Mouse (Mus musculus): ENCODE measurements at regions not wholly inside any gene's neighbourhood (a gene's known extent, or its start where the extent isn't known, plus 50 kb on each side); places are given as distances from the start of the nearest gene placed in this dataset.

DNA sequence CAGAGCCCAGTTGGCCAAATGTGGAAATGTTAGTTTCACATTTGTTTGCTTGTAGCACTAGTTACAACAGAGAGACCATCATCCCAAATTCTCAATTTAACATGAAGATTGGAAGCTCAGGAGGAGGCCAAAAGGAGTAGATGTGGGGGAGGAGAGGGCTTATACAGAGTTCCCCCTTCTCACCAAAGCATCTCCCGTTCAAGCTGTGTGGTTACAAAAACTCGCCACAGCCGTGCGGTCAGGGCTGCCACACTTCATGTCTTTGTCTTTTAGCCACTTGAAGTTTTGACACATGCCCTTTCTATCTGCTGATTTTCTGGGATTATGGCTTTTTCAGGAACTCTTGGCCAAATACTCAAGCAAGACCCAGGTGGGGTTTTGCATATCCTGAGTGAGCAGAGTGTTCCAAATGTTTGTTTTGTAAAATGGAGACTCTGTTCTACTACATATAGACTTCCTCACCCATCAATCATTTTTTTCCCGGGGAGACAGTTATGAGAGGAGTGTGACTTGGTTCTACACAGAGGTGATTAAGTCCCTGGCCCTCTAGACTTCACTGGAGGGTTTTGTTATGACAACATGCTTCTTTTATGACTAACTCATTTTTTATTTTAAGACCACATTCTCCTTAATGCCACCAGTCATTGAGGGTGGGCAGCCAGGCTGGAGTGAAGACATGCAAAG is 605.4 kb upstream of the Sall1 start:
- WGBS: 6% methylated on average over 5 of the region's 5 CpGs

DNA sequence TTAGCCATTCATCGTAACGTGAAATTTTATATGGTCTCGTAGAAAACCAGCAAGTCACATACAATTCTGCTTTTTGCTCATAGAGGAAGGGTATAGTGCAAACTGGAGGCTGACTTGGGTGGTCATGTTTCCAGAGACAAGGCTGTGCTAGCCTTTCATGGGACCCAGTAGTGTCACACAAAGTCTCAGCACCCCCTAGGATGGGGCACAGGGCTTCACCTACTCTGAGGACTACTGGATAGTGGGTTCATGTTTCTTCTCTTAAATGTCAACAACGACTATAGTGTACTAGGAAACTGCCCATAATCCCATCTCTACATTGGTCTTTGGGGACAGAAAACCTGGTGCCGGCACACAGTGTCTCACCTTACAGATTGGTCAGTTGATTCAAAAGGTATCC is 603.0 kb upstream of the Sall1 start:
- Histone ChIP-seq H3K4me1 (ENCODE audit: control insufficient read depth, insufficient read depth, insufficient read length) (no peaks in the 10 kb centered on the region), H3K4me3 (ENCODE audit: extremely low read depth, insufficient read depth, insufficient read length) (no peak overlapping the region), H3K27ac (ENCODE audit: insufficient read depth, low read length) (no peak overlapping the region), H3K27me3 (ENCODE audit: control insufficient read depth, insufficient read depth, low read length) (no peaks in the 10 kb centered on the region), H3K36me3 (ENCODE audit: control insufficient read depth, insufficient read depth, low read length) (no peaks in the 10 kb centered on the region)
- 86% methylated on average over 5 of the region's 5 CpGs for WGBS
- TF ChIP-seq POLR2A (IDR thresholded peaks at IDR 0.05; ENCODE audit: low read depth, low read length) (no peak), CTCF (IDR thresholded peaks at IDR 0.05; ENCODE audit: extremely low read depth, insufficient read depth, insufficient read length, insufficient replicate concordance) (no peak)
- DNase-seq (ENCODE audit: low read depth in 1 of 2, low spot score in 2 of 2): no peak

More for the DNA sequence above, 605.4 kb upstream of the Sall1 start:
- H3K4me1 ChIP-seq (ENCODE audit: control insufficient read depth, insufficient read depth, insufficient read length): no peaks in the 10 kb centered on the region
- H3K4me3 ChIP-seq (ENCODE audit: extremely low read depth, insufficient read depth, insufficient read length): no peak overlapping the region
- no peak for DNase-seq (ENCODE audit: low read depth in 1 of 2, low spot score in 2 of 2)
- TF ChIP-seq CTCF (IDR thresholded peaks at IDR 0.05; ENCODE audit: extremely low read depth, insufficient read depth, insufficient read length, insufficient replicate concordance) (no peak), POLR2A (IDR thresholded peaks at IDR 0.05; ENCODE audit: low read depth, low read length) (no peak)
- no peaks in the 10 kb centered on the region for H3K36me3 ChIP-seq (ENCODE audit: control insufficient read depth, insufficient read depth, low read length)
- no peaks in the 10 kb centered on the region for H3K27me3 ChIP-seq (ENCODE audit: control insufficient read depth, insufficient read depth, low read length)
- no peak overlapping the region for H3K27ac ChIP-seq (ENCODE audit: insufficient read depth, low read length)

DNA sequence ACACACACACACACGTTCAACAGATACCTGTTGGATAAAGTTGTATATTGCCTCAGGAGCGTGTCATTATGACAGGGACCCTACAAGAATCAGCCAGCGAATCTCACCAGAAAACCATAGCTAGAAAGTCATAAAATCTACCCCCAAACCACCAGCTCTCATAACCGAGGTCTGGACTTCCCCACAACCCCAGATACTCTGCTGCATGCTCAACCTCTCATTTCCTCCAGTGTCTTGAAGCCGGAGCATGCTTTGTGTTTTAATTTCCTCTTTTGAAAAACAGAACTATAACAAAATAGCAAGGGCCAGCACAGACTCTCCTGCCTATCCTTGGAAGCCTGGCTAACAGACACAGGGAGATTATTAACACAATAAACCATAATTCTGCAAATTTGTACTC is 597.4 kb upstream of the Sall1 start:
- 6% methylated on average over 5 of the region's 5 CpGs for WGBS
- H3K4me3 ChIP-seq (ENCODE audit: extremely low read depth, insufficient read depth, insufficient read length): no peak overlapping the region
- H3K27me3 ChIP-seq (ENCODE audit: control insufficient read depth, insufficient read depth, low read length): no peaks in the 10 kb centered on the region
- H3K27ac ChIP-seq (ENCODE audit: insufficient read depth, low read length): no peak overlapping the region
- no peaks in the 10 kb centered on the region for H3K36me3 ChIP-seq (ENCODE audit: control insufficient read depth, insufficient read depth, low read length)
- TF ChIP-seq POLR2A (IDR thresholded peaks at IDR 0.05; ENCODE audit: low read depth, low read length) (no peak), CTCF (IDR thresholded peaks at IDR 0.05; ENCODE audit: extremely low read depth, insufficient read depth, insufficient read length, insufficient replicate concordance) (no peak)
- DNase-seq (ENCODE audit: low read depth in 1 of 2, low spot score in 2 of 2): no peak
- no peaks in the 10 kb centered on the region for H3K4me1 ChIP-seq (ENCODE audit: control insufficient read depth, insufficient read depth, insufficient read length)

DNA sequence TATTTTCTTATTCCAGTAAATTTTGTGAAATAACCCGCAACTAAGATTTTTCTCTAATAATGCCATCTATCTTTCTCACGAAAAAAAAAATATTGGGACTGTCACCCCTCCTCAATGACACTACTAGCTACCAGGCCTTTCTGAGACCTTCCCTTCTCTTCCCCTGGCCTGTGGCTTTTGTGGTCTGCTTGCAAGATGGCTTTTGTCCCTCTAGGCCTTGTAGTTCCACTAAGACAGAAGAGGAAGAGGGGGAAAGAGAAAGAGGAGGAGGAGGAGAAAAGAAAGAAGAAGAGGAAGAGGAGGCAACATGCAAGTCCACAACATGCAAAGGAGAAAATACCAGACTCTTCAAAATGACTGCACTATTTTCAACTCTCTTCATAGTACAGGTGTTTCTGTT is 590.9 kb upstream of the Sall1 start:
- TF ChIP-seq POLR2A (IDR thresholded peaks at IDR 0.05; ENCODE audit: low read depth, low read length) (no peak), CTCF (IDR thresholded peaks at IDR 0.05; ENCODE audit: extremely low read depth, insufficient read depth, insufficient read length, insufficient replicate concordance) (no peak)

DNA sequence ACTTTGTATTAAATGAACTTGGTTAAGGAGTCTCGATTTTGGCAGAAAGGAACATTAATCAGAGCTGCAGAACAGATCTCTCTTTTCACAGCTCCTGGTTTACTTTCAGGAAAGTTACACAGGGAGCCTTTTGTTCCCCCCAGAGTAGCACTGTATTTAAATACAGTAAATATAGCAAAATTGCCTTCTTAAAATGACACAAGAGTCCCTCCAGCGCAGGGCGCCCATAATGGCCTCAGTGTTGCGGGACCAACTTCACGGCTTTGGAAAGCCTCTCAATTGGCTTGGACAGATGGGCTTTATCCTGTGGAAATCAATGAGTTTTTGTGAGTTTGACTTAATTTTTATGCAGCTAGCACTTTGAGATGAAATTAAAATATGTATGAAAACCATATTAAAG is 588.3 kb upstream of the Sall1 start:
- no peak for DNase-seq (ENCODE audit: low read depth in 1 of 2, low spot score in 2 of 2)
- 90% methylated on average over 5 of the region's 5 CpGs for WGBS
- TF ChIP-seq POLR2A (IDR thresholded peaks at IDR 0.05; ENCODE audit: low read depth, low read length): no peak
- no peak for TF ChIP-seq CTCF (IDR thresholded peaks at IDR 0.05; ENCODE audit: extremely low read depth, insufficient read depth, insufficient read length, insufficient replicate concordance)

More for the DNA sequence above, 590.9 kb upstream of the Sall1 start:
- no peak overlapping the region for H3K27ac ChIP-seq (ENCODE audit: insufficient read depth, low read length)
- WGBS: 48% methylated on average over 2 of the region's 2 CpGs
- no peak overlapping the region for H3K4me3 ChIP-seq (ENCODE audit: extremely low read depth, insufficient read depth, insufficient read length)
- H3K4me1 ChIP-seq (ENCODE audit: control insufficient read depth, insufficient read depth, insufficient read length): no peaks in the 10 kb centered on the region
- H3K27me3 ChIP-seq (ENCODE audit: control insufficient read depth, insufficient read depth, low read length): no peaks in the 10 kb centered on the region
- no peak for DNase-seq (ENCODE audit: low read depth in 1 of 2, low spot score in 2 of 2)
- no peaks in the 10 kb centered on the region for H3K36me3 ChIP-seq (ENCODE audit: control insufficient read depth, insufficient read depth, low read length)

DNA sequence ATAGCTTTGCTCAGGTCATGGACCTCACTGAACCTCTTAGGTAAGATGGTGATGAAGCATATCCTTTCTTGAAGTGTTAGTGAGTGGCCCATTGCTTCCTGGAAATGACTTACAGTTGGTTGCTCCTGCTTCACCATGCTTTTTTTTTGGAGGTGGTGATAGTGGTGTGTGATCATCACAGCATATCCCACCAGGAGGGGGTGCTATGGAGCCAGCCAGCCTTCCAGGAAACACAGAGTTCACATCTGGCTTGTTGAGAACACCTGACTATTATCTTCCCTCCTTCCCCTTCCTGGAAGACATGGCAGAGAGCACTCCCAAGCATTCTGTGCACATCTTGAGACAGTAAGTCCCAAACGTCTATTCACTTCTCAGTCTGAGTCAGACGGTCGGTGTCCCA is 586.6 kb upstream of the Sall1 start:
- H3K27me3 ChIP-seq (ENCODE audit: control insufficient read depth, insufficient read depth, low read length): no peaks in the 10 kb centered on the region
- DNase-seq (ENCODE audit: low read depth in 1 of 2, low spot score in 2 of 2): no peak
- WGBS: 80% methylated on average over 3 of the region's 3 CpGs

More for the DNA sequence above, 588.3 kb upstream of the Sall1 start:
- H3K36me3 ChIP-seq (ENCODE audit: control insufficient read depth, insufficient read depth, low read length): no peaks in the 10 kb centered on the region
- H3K27ac ChIP-seq (ENCODE audit: insufficient read depth, low read length): no peak overlapping the region
- no peaks in the 10 kb centered on the region for H3K4me1 ChIP-seq (ENCODE audit: control insufficient read depth, insufficient read depth, insufficient read length)
- no peaks in the 10 kb centered on the region for H3K27me3 ChIP-seq (ENCODE audit: control insufficient read depth, insufficient read depth, low read length)
- no peak overlapping the region for H3K4me3 ChIP-seq (ENCODE audit: extremely low read depth, insufficient read depth, insufficient read length)

DNA sequence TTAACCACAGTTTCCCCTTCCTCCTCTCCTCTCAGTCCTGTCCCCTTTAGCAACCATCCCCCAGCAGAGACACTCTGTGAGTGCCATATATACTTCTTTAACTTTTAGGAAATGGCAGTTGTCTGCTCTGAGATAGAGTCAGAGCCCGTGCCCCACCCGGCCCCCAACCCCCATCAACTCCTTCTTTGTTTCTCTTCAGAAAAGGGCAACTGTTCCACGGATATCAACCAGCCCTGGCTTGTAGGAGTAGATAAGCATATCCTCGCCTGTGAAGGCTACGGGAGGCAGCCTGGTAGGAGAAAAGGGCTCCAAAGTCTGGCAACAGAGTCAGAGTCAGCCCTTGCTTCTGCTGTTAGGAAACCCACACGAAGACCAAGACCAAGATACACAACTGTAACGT is 574.1 kb upstream of the Sall1 start:
- DNase-seq (ENCODE audit: low read depth in 1 of 2, low spot score in 2 of 2): no peak
- WGBS: 64% methylated on average over 7 of the region's 7 CpGs
- no peak for TF ChIP-seq CTCF (IDR thresholded peaks at IDR 0.05; ENCODE audit: extremely low read depth, insufficient read depth, insufficient read length, insufficient replicate concordance)
- TF ChIP-seq POLR2A (IDR thresholded peaks at IDR 0.05; ENCODE audit: low read depth, low read length): no peak

More for the DNA sequence above, 586.6 kb upstream of the Sall1 start:
- Histone ChIP-seq H3K4me1 (ENCODE audit: control insufficient read depth, insufficient read depth, insufficient read length) (no peaks in the 10 kb centered on the region), H3K27ac (ENCODE audit: insufficient read depth, low read length) (no peak overlapping the region), H3K4me3 (ENCODE audit: extremely low read depth, insufficient read depth, insufficient read length) (no peak overlapping the region), H3K36me3 (ENCODE audit: control insufficient read depth, insufficient read depth, low read length) (no peaks in the 10 kb centered on the region)
- no peak for TF ChIP-seq CTCF (IDR thresholded peaks at IDR 0.05; ENCODE audit: extremely low read depth, insufficient read depth, insufficient read length, insufficient replicate concordance)
- TF ChIP-seq POLR2A (IDR thresholded peaks at IDR 0.05; ENCODE audit: low read depth, low read length): no peak

More for the DNA sequence above, 574.1 kb upstream of the Sall1 start:
- Histone ChIP-seq H3K27ac (ENCODE audit: insufficient read depth, low read length) (no peak overlapping the region), H3K4me1 (ENCODE audit: control insufficient read depth, insufficient read depth, insufficient read length) (no peaks in the 10 kb centered on the region), H3K27me3 (ENCODE audit: control insufficient read depth, insufficient read depth, low read length) (no peaks in the 10 kb centered on the region), H3K36me3 (ENCODE audit: control insufficient read depth, insufficient read depth, low read length) (no peaks in the 10 kb centered on the region), H3K4me3 (ENCODE audit: extremely low read depth, insufficient read depth, insufficient read length) (no peak overlapping the region)
